Mouse (Mus musculus): ENCODE data around the gene Pus3.

DNA sequence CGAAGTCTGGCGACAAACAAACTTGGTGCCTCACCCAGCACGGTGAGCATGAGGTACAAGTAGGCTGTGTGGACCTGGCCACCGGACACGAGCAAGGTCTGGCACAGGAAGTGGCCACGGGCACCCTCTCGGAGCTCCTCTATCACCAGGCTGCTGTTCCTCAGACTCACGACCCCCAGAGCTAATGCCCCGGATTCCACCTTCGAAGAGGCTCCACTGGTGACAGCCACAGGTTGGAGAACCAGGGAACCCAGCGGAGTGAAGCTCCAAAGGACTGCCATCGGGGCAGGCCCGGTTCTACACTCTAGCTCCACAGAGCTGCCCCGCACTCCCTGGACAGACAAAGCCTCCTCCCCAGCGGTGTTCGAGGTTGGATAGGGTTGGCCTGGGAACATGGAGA is 41.7 kb upstream of the Pus3 start:
- no peak for TF ChIP-seq POLR2A (IDR thresholded peaks at IDR 0.05; ENCODE audit: borderline replicate concordance, extremely low read depth, low read depth, low read length)
- no peak for TF ChIP-seq CTCF (IDR thresholded peaks at IDR 0.05; ENCODE audit: insufficient read depth, low read length)
